Mouse (Mus musculus): ENCODE measurements around the gene Vamp2. TPM values are rescaled to one million over a fixed set of nuclear protein-coding genes. Genes with fewer than 3 reads are reported as not detected.

Gene Vamp2
- polyA plus RNA-seq, 1 experiment from 2014 or later: 174 TPM

DNA sequence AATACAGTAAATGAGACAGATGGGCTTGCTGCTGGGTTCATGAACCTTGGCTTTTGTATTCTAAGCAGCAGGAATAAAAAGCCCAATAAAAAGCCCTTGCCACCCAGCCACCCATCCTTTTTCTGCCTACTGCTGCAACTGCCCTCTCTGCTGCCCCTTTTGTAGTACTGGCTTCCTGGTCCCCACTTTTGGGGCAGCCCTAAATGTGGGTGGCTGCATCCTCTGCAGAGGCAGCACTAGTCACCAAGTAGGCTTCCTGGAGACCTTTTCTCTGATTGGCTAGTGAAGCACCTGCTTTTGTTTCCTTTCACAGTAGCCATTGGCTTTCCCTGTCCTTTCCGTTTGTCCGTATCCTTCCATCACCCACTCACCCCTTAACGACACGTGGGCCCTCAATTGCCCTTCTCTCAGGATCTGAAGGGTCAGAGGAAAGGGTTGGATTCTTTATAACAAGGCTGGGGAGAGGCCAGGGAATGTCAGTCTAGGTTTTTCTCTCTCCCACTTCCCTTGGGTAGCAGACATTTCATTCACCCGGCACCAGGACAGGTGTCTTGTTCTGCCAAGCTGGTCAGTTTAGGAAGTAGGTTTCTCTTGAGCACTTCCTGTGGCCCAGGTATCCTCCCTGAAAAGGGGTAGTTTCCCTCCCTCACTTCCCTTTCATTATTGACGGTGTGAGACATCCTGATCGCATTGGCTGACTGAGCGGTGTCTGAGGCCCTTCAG, 9.9 kb downstream of the Vamp2 start:
- H3K4me2 ChIP-seq (replicated peaks): peak overlapping the region; percentile 93
- peak overlapping the region; percentile 52; the same call in 1 of the 2 replicates for H3K4me3 ChIP-seq
- WGBS: 12% methylated on average over 8 of the region's 8 CpGs
- 0 out of 2 replicates have a peak overlapping the region, but pooled peaks have one; percentile 34 for H3K27ac ChIP-seq
- H3K4me1 ChIP-seq: peaks cover 51% of the 10 kb centered on the region
- H3K9ac ChIP-seq: no peak overlapping the region
- no peaks in the 10 kb centered on the region for H3K9me3 ChIP-seq
- ATAC-seq (ENCODE audit: low FRiP score, low read depth): no peak
- no peaks in the 10 kb centered on the region for H3K27me3 ChIP-seq (replicated peaks)
- H3K36me3 ChIP-seq: peaks cover 27% of the 10 kb centered on the region

DNA sequence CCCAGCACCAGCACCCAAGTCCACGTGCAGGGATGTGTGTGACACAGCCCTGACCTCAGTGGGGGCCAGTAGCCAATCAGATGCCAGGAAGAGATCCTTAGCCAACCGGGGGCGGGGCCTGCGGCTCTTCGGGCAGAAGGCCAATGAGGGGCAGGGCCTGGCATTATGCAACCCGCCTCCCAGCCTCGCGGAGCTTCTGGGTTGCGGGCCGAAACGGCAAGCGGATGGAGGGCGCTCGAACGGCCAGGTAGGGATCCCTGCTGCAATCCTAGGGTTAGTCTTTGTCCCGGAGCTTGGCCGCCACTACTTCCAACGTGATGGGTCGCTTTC, 10.4 kb downstream of the Vamp2 start:
- Histone ChIP-seq H3K36me3 (peaks cover 32% of the 10 kb centered on the region), H3K4me3 (peak overlapping the region; percentile 52), H3K4me2 (replicated peaks) (peak overlapping the region; percentile 93), H3K9me3 (no peaks in the 10 kb centered on the region), H3K27me3 (replicated peaks) (no peaks in the 10 kb centered on the region), H3K27ac (0 out of 2 replicates have a peak overlapping the region, but pooled peaks have one; percentile 46), H3K9ac (peak overlapping the region; percentile 69), H3K4me1 (peaks cover 51% of the 10 kb centered on the region)
- WGBS: 0% methylated on average over 19 of the region's 19 CpGs
- ATAC-seq (ENCODE audit: low FRiP score, low read depth): peak; percentile 30

DNA sequence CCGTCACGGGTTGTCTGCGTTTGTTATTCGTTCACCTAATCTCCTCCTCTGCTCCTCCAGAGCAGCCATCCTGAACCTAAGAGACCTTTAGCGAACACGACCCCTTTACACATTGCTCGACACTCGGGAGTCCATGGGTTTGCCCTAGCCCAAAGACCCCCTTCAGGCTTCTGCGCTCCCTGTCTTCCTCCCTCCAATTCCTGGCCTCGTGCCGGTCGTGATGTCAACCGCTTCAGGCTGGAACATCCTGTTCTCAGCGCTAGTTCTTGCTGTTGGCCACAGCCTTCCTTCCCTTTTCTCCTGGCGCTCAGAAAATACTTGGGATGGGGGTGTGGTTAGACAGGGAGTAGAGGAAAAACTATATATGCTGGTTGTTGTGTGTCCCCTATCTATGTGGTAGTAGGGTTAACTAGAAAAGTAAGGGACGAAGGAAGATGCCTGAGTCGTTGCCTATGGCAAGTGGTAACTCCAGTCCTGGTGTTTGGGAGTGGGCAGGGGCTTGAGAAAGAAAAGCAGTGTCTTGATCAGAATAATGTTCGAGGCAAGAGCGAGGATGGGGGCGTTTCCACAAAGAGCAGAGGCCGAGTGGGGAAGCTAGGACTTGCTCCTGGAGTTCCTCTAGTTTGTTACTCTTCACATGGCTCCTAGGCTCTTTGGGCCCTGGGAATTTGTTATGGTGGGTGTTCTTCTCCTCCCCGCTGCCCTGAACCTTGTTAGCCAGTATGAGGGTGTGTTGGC, 11.1 kb downstream of the Vamp2 start:
- peak overlapping the region; percentile 93 for H3K4me2 ChIP-seq (replicated peaks)
- peaks cover 51% of the 10 kb centered on the region for H3K4me1 ChIP-seq
- H3K27me3 ChIP-seq (replicated peaks): no peaks in the 10 kb centered on the region
- under 1% methylated on average over 22 of the region's 22 CpGs for WGBS
- peak overlapping the region; percentile 52 for H3K4me3 ChIP-seq
- no peak for ATAC-seq (ENCODE audit: low FRiP score, low read depth)
- peak overlapping the region; percentile 69 for H3K9ac ChIP-seq
- H3K27ac ChIP-seq: peak overlapping the region; percentile 46; the same call in 1 of the 2 replicates
- no peaks in the 10 kb centered on the region for H3K9me3 ChIP-seq
- peaks cover 38% of the 10 kb centered on the region for H3K36me3 ChIP-seq

DNA sequence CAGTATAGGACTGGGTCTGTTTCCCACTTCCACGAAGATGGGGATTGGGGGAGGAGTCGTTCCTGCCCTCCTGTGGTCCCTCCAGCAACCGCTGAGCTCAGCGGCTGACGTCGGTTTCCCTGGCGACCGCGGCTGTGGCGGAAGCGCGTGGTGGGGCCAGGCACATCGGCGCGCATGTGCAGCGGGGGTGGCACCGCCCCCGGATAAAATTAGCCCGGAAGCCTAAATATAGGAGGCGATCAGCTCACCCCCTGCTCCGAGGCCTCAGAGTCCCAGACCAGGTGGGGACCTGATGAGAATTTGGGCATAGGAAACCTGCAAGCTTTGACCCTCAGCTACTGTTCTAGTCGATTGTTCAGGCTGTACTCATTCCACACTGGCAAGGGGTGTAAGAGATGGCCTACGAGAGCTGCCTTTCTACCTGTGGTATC, 11.6 kb downstream of the Vamp2 start:
- Histone ChIP-seq H3K27ac (0 out of 2 replicates have a peak overlapping the region, but pooled peaks have one; percentile 46), H3K36me3 (peaks cover 44% of the 10 kb centered on the region), H3K9me3 (no peaks in the 10 kb centered on the region), H3K27me3 (replicated peaks) (no peaks in the 10 kb centered on the region), H3K4me1 (peaks cover 51% of the 10 kb centered on the region), H3K4me3 (peak overlapping the region; percentile 52), H3K9ac (peak overlapping the region; percentile 69), H3K4me2 (replicated peaks) (peak overlapping the region; percentile 93)
- ATAC-seq (ENCODE audit: low FRiP score, low read depth): peak; percentile 38; the same call in 1 of the 2 replicates
- WGBS: 2% methylated on average over 23 of the region's 23 CpGs

DNA sequence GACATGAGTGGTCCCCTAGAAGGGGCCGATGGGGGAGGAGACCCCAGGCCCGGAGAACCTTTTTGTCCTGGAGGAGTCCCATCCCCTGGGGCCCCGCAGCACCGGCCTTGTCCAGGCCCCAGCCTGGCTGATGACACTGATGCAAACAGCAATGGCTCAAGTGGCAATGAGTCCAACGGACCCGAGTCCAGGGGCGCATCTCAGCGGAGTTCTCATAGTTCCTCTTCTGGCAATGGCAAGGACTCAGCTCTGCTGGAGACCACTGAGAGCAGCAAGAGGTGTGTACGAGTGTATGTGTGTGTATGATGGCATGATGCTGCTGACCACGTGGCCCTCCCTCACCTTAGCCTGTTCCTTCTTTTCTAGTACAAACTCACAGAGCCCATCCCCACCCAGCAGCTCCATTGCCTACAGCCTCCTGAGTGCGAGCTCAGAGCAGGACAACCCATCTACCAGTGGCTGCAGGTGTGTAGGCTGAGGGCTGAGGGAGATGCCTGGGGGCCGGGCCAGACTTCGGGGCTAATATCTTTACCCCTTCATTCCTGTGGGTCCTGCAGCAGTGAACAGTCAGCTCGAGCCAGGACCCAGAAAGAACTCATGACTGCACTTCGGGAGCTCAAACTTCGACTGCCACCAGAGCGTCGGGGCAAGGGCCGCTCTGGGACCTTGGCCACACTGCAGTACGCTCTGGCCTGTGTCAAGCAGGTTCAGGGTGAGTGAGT, 12.5 kb downstream of the Vamp2 start:
- peak overlapping the region; percentile 93 for H3K4me2 ChIP-seq (replicated peaks)
- ATAC-seq (ENCODE audit: low FRiP score, low read depth): no peak
- no peaks in the 10 kb centered on the region for H3K9me3 ChIP-seq
- H3K4me3 ChIP-seq: peak overlapping the region; percentile 52
- peak overlapping the region; percentile 69 for H3K9ac ChIP-seq
- peaks cover 45% of the 10 kb centered on the region for H3K4me1 ChIP-seq
- no peaks in the 10 kb centered on the region for H3K27me3 ChIP-seq (replicated peaks)
- WGBS: 91% methylated on average over 20 of the region's 20 CpGs
- H3K27ac ChIP-seq: no peak overlapping the region
- H3K36me3 ChIP-seq: peaks cover 52% of the 10 kb centered on the region

DNA sequence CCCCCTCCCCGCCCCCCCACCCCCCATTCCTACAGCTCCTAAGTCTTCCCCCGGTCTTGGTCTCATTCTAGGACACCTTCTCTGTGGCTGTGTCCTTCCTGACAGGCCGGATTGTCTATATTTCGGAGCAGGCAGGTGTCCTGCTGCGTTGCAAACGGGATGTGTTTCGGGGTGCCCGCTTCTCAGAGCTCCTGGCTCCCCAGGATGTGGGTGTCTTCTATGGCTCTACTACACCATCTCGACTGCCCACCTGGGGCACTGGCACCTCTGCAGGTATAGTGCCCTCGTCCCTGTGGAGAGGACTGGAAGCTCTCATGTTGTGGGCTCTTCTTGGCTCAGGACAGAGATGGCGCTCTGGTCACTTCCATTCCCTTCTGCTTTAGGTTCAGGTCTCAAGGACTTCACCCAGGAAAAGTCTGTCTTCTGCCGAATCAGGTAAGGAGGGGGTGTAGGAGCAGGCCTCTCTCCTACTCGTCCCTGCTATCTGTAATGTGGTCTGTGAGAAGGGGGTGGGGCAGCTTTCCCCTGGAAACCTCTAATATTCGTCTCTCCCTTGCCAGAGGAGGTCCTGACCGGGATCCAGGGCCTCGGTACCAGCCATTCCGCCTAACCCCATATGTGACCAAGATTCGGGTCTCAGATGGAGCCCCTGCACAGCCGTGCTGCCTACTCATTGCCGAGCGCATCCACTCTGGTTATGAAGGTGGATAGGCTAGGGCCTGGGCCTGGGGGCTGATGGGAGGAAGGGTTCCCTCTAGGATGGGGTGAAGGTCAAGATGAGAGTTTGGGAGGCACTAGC, 13.5 kb downstream of the Vamp2 start:
- Histone ChIP-seq H3K9ac (no peak overlapping the region), H3K27ac (no peak overlapping the region), H3K27me3 (replicated peaks) (no peaks in the 10 kb centered on the region), H3K4me3 (no peak overlapping the region), H3K4me1 (peaks cover 36% of the 10 kb centered on the region), H3K36me3 (peaks cover 62% of the 10 kb centered on the region), H3K4me2 (replicated peaks) (no peak overlapping the region), H3K9me3 (no peaks in the 10 kb centered on the region)
- 91% methylated on average over 21 of the region's 21 CpGs for WGBS
- no peak for ATAC-seq (ENCODE audit: low FRiP score, low read depth)

DNA sequence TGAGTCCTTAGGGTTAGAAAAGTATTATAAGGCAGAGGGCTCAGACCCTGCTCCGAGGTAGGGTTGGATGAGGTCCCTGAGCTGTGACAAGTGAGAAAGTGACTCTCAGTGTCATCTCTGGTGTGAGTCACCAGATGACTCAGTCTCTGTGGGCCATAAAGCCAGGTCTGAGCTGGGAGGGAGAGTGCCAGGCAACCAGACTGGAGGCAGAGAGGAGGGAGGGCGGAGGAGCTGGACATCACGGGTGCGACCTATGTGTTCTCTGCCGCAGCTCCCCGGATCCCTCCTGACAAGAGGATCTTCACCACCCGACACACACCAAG, 14.1 kb downstream of the Vamp2 start:
- Histone ChIP-seq H3K27me3 (replicated peaks) (no peaks in the 10 kb centered on the region), H3K4me3 (no peak overlapping the region), H3K27ac (no peak overlapping the region), H3K9ac (no peak overlapping the region), H3K9me3 (no peaks in the 10 kb centered on the region), H3K4me1 (peaks cover 31% of the 10 kb centered on the region), H3K36me3 (peaks cover 68% of the 10 kb centered on the region), H3K4me2 (replicated peaks) (no peak overlapping the region)
- 91% methylated on average over 7 of the region's 7 CpGs for WGBS
- no peak for ATAC-seq (ENCODE audit: low FRiP score, low read depth)

DNA sequence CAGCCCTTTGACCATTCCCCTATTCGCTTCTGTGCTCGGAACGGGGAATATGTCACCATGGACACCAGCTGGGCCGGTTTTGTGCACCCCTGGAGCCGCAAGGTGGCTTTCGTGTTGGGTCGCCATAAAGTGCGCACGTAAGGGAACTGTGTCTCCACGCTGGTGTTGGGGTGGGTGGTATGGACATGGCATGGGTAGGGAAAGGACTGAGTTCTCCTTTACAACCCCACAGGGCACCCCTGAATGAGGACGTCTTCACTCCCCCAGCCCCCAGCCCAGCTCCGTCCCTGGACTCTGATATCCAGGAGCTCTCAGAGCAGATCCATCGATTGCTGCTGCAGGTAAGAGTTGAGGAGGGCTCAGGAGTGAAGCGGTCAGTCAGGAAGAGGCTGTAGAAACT, 14.8 kb downstream of the Vamp2 start:
- Histone ChIP-seq H3K9ac (no peak overlapping the region), H3K9me3 (no peaks in the 10 kb centered on the region), H3K27ac (no peak overlapping the region), H3K27me3 (replicated peaks) (no peaks in the 10 kb centered on the region), H3K4me2 (replicated peaks) (no peak overlapping the region), H3K4me1 (peaks cover 23% of the 10 kb centered on the region), H3K4me3 (no peak overlapping the region), H3K36me3 (peaks cover 75% of the 10 kb centered on the region)
- WGBS: 97% methylated on average over 14 of the region's 14 CpGs
- ATAC-seq (ENCODE audit: low FRiP score, low read depth): no peak

DNA sequence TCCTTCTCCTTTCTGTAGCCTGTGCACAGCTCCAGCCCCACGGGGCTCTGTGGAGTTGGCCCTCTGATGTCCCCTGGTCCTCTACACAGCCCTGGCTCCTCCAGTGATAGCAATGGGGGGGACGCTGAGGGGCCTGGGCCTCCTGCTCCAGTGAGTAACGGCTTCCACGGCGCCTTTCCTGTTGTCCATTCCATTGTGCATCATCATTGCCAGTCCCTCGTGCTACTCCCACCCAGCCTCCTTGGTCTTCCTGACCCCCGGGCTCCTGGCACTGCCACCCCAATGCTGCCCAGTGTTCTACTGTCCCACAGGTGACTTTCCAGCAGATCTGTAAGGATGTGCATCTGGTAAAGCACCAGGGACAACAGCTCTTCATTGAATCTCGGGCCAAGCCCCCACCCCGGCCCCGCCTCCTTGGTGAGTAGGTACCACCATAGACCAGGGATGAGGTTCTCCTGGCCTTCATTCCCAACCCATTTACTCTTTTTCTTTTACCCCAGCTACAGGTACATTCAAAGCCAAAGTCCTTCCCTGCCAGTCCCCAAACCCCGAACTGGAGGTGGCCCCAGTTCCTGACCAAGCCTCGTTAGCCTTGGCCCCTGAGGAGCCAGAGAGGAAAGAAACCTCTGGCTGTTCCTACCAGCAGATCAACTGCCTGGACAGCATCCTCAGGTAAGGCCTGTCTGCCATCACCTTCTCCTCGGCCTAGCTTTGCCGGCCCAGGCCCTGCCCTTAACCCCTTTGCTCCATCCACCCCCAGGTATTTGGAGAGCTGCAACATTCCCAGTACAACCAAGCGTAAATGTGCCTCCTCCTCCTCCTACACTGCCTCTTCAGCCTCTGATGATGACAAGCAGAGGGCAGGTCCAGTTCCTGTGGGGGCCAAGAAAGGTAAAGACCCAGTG, 15.5 kb downstream of the Vamp2 start:
- H3K9me3 ChIP-seq: no peaks in the 10 kb centered on the region
- no peak overlapping the region for H3K4me2 ChIP-seq (replicated peaks)
- no peak overlapping the region for H3K4me3 ChIP-seq
- WGBS: 91% methylated on average over 15 of the region's 15 CpGs
- no peaks in the 10 kb centered on the region for H3K27me3 ChIP-seq (replicated peaks)
- H3K9ac ChIP-seq: no peak overlapping the region
- ATAC-seq (ENCODE audit: low FRiP score, low read depth): no peak
- no peak overlapping the region for H3K27ac ChIP-seq
- peaks cover 18% of the 10 kb centered on the region for H3K4me1 ChIP-seq
- H3K36me3 ChIP-seq: peaks cover 82% of the 10 kb centered on the region

DNA sequence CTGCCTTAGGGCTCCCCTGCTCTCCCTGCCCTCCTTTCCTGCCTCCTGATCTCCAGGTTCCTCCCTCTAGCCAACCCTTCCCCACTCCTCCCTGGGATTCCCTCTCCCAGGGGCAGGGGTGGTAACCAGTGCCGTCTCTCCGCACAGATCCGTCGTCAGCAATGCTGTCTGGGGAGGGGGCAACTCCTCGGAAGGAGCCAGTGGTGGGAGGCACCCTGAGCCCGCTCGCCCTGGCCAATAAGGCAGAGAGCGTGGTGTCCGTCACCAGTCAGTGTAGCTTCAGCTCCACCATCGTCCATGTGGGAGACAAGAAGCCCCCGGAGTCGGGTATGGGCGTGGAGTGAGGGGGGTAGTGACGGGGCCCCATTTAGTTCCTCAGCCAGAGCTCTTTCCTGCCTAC, 16.2 kb downstream of the Vamp2 start:
- peaks cover 89% of the 10 kb centered on the region for H3K36me3 ChIP-seq
- ATAC-seq (ENCODE audit: low FRiP score, low read depth): no peak

DNA sequence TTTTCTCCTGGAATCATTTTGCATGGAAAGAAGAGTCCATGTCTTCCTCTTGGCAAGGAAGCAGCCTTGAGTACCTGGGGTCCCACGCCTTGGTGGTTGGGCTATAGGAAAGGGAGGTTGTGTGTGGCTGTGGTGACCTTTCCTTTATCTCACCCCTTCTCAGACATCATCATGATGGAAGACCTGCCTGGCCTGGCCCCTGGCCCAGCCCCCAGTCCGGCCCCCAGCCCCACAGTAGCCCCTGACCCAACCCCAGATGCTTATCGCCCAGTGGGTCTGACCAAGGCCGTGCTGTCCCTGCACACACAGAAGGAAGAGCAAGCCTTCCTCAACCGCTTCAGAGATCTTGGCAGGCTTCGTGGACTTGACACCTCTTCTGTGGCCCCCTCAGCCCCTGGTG, 16.9 kb downstream of the Vamp2 start:
- Histone ChIP-seq H3K36me3 (peaks cover 90% of the 10 kb centered on the region), H3K9ac (no peak overlapping the region)
- WGBS: 90% methylated on average over 6 of the region's 6 CpGs

More for the DNA sequence above, 16.2 kb downstream of the Vamp2 start:
- Histone ChIP-seq H3K9me3 (no peaks in the 10 kb centered on the region), H3K4me3 (no peak overlapping the region), H3K9ac (no peak overlapping the region), H3K27me3 (replicated peaks) (no peaks in the 10 kb centered on the region), H3K27ac (no peak overlapping the region), H3K4me1 (peaks cover 12% of the 10 kb centered on the region), H3K4me2 (replicated peaks) (no peak overlapping the region)
- 93% methylated on average over 14 of the region's 14 CpGs for WGBS

More for the DNA sequence above, 16.9 kb downstream of the Vamp2 start:
- H3K4me2 ChIP-seq (replicated peaks): no peak overlapping the region
- no peaks in the 10 kb centered on the region for H3K27me3 ChIP-seq (replicated peaks)
- ATAC-seq (ENCODE audit: low FRiP score, low read depth): no peak
- H3K27ac ChIP-seq: no peak overlapping the region
- H3K9me3 ChIP-seq: no peaks in the 10 kb centered on the region
- H3K4me3 ChIP-seq: no peak overlapping the region
- peaks cover 5% of the 10 kb centered on the region; the same call in 1 of the 2 replicates for H3K4me1 ChIP-seq

All from neural tube, embryonic 12.5 days (tissue).